9 mouse cellular contexts compared by ENCODE assay signal in genomic region chr10:116300824-116301223, GRCm38 (mm10). TPM values are rescaled to one million over a fixed set of nuclear protein-coding genes. Genes with fewer than 3 reads are reported as not detected.
DNase-seq lines count a peak whose midpoint lies in the region; ATAC-seq and TF ChIP-seq lines count a peak whose summit lies in the region.
"Had no signal": no experiment of that assay in that cellular context is flagged by ENCODE, and none has a peak within 500 bp of the region (broad histone marks: within the 10 kb centered on the region; RNA-seq: fewer than 3 reads in every experiment).

No protein-coding gene starts in this region.

- peaks cover 16% of the 10 kb centered on the region for H3K4me1 ChIP-seq in hindbrain, embryonic 10.5 days (replicated peaks)
- 0 out of 2 replicates have a peak, but pooled peaks cover 3% of the 10 kb centered on the region for H3K4me1 ChIP-seq in limb, embryonic 11.5 days (ENCODE audit: control insufficient read depth, insufficient read depth, low read length)
- no peaks in the 10 kb centered on the region for H3K4me1 ChIP-seq in small intestine, adult 2 months (ENCODE audit: control insufficient read depth, insufficient read depth, insufficient read length, low read length)

- no peak for DNase-seq in left cerebral cortex, adult 2 months (ENCODE audit: extremely low spot score in 1 of 2, low spot score in 2 of 2)
- no peak for DNase-seq in left cerebral cortex, postnatal 25 days (ENCODE audit: low spot score in 2 of 2)
- DNase-seq in hindbrain, embryonic 10.5 days (ENCODE audit: low spot score), result no peak
- DNase-seq in limb, embryonic 11.5 days (ENCODE audit: low spot score), result no peak
- no peak for DNase-seq in cerebellum, postnatal 10 days
- DNase-seq in ovary, adult 18-20 months (ENCODE audit: low spot score), result no peak

- no peak for TF ChIP-seq CTCF in left cerebral cortex, adult 2 months (IDR thresholded peaks at IDR 0.05)
- TF ChIP-seq CTCF in small intestine, adult 2 months (IDR thresholded peaks at IDR 0.05; ENCODE audit: extremely low read depth, insufficient read length, insufficient replicate concordance, low read depth, low read length), result no peak

- H3K9me3 ChIP-seq in hindbrain, embryonic 10.5 days, result no peaks in the 10 kb centered on the region
- H3K9me3 ChIP-seq in limb, embryonic 11.5 days (ENCODE audit: control insufficient read depth, low read length), result no peaks in the 10 kb centered on the region
- H3K9me3 ChIP-seq: megakaryocyte, embryonic 14.5 days had no signal

- ATAC-seq in limb, embryonic 11.5 days (ENCODE audit: insufficient number of reproducible peaks, low FRiP score, low TSS enrichment, low read depth), result no peak
- no peak for ATAC-seq in erythroid progenitor cell, adult 5-6 weeks (replicated peaks; ENCODE audit: low FRiP score, poor library complexity, severe bottlenecking)

- no peak overlapping the region for H3K27ac ChIP-seq in left cerebral cortex, adult 2 months
- peak overlapping the region; percentile 77 for H3K27ac ChIP-seq in hindbrain, embryonic 10.5 days
- no peak overlapping the region for H3K27ac ChIP-seq in limb, embryonic 11.5 days (replicated peaks; ENCODE audit: low read depth, low read length)
- no peak overlapping the region; the same call in 1 of the 2 replicates for H3K27ac ChIP-seq in small intestine, adult 2 months (ENCODE audit: insufficient read depth, low read depth, low read length)

- intact Hi-C loops in left cerebral cortex, adult 2 months (cut with DNase I), result no loop called here
- intact Hi-C loops in left cerebral cortex, postnatal 25 days (cut with DNase I), result no loop called here

- peak overlapping the region; percentile 58 for H3K9ac ChIP-seq in limb, embryonic 11.5 days (ENCODE audit: low read length)

- 9% methylated on average over 7 of the region's 7 CpGs for WGBS in hindbrain, embryonic 10.5 days
- WGBS in limb, embryonic 11.5 days, result 7% methylated on average over 7 of the region's 7 CpGs
- WGBS in small intestine, adult 2 months, result 39% methylated on average over 7 of the region's 7 CpGs

- peak overlapping the region; percentile 47 for H3K4me3 ChIP-seq in left cerebral cortex, adult 2 months
- H3K4me3 ChIP-seq in hindbrain, embryonic 10.5 days, result peak overlapping the region; percentile 62
- H3K4me3 ChIP-seq in limb, embryonic 11.5 days (ENCODE audit: low read depth, low read length), result peak overlapping the region; percentile 42
- H3K4me3 ChIP-seq in small intestine, adult 2 months (ENCODE audit: low read depth, low read length), result 0 out of 2 replicates have a peak overlapping the region, but pooled peaks have one; percentile 49

- H3K27me3 ChIP-seq in hindbrain, embryonic 10.5 days (ENCODE audit: insufficient read depth, poor library complexity, severe bottlenecking), result peaks cover 36% of the 10 kb centered on the region
- peaks cover 14% of the 10 kb centered on the region for H3K27me3 ChIP-seq in limb, embryonic 11.5 days (ENCODE audit: control insufficient read depth, insufficient read depth, low read length)
- peaks cover 9% of the 10 kb centered on the region for H3K27me3 ChIP-seq in small intestine, adult 2 months (ENCODE audit: control insufficient read depth, insufficient read depth, low read length)

- peak overlapping the region; percentile 95 for H3K4me2 ChIP-seq in limb, embryonic 11.5 days (ENCODE audit: low read depth, severe bottlenecking)

- H3K36me3 ChIP-seq in hindbrain, embryonic 10.5 days, result no peaks in the 10 kb centered on the region
- H3K36me3 ChIP-seq in limb, embryonic 11.5 days (ENCODE audit: control insufficient read depth, insufficient read depth, low read length), result no peaks in the 10 kb centered on the region
- no peaks in the 10 kb centered on the region for H3K36me3 ChIP-seq in small intestine, adult 2 months (ENCODE audit: control insufficient read depth, insufficient read depth, low read length)

- TF ChIP-seq POLR2A in small intestine, adult 2 months (IDR thresholded peaks at IDR 0.05; ENCODE audit: low read depth, low read length), result no peak

RNA-seq across cellular contexts. Expression of gene Ptprb, which starts 25.5 kb away (rescaled TPM):
- 10 to 100 TPM; 17.0 to 19.8 TPM for total RNA-seq in left cerebral cortex, adult 2 months (2021)
- 10 to 100 TPM; 16.3 to 23.0 TPM for total RNA-seq in left cerebral cortex, postnatal 25 days (2021)
- 2.1 and 2.2 TPM in 2 replicates for polyA plus RNA-seq in hindbrain, embryonic 10.5 days (2016; fragmentation: Nextera tagmentation; extraction: Ambion mirVana)
- polyA plus RNA-seq in limb, embryonic 11.5 days (2014; fragmentation: Nextera tagmentation; extraction: Ambion mirVana), result 1.8 and 2.8 TPM in 2 replicates
- 1.4 and 2.3 TPM in 2 replicates for polyA plus RNA-seq in small intestine, adult 2 months (2012; rRNA removed)
- total RNA-seq in erythroid progenitor cell, adult 5-6 weeks (2015; ENCODE audit: low replicate concordance), result not detected in 2 replicates
- not detected in 2 replicates for total RNA-seq in erythroid progenitor cell, adult 5-6 weeks (2017; ENCODE audit: low replicate concordance)

Comparison
In these comparisons a context has a peak if more than half of its experiments do, and no peak if none do; other contexts are left out.
1. RNA of gene Ptprb, which starts 25.5 kb away (total RNA-seq): 16.3 to 23.0 TPM in left cerebral cortex, postnatal 25 days and 17.0 to 19.8 TPM in left cerebral cortex, adult 2 months; not detected in erythroid progenitor cell, adult 5-6 weeks; every median in the first group is over 10 times any median in the second.
2. Peak in every context shown above with its lines, with median percentiles within 50 percentile points of each other: H3K4me3 ChIP-seq.